Comparison of ENCODE assay signal across 28 mouse cellular contexts in the genomic region with DNA sequence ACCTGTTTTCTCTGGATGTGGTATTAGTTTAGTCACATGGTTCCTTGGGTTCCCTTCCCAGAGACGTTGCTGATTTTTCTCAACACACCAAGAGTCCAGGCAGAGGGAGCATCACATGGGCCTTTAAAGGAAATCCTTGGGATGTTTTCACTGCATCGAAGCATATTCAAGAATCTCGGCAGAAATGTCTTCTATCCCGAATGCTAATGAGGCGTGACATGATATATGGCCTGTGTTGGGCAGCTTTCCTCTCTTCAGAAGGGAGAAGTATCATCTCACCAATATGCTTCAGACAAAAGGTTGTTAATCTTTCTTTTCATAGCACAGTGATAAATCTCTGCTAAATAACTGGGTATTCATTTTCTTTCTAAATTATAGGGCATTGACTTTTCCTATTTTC.
DNase-seq lines count a peak whose midpoint lies in the region; ATAC-seq and TF ChIP-seq lines count a peak whose summit lies in the region.
"Had no signal": no experiment of that assay in that cellular context is flagged by ENCODE, and none has a peak within 500 bp of the region (broad histone marks: within the 10 kb centered on the region; RNA-seq: fewer than 3 reads in every experiment).

No protein-coding gene starts in this region.

- no peak overlapping the region for H3K9ac ChIP-seq in hindbrain, embryonic 11.5 days (ENCODE audit: low read depth, low read length)
- H3K9ac ChIP-seq in lung, embryonic 14.5 days, result no peak overlapping the region
- H3K9ac ChIP-seq: embryonic facial prominence, embryonic 12.5 days; embryonic facial prominence, embryonic 15.5 days; forebrain, postnatal 0 days; heart, embryonic 13.5 days; hindbrain, embryonic 14.5 days had no signal

- no peaks in the 10 kb centered on the region for H3K27me3 ChIP-seq in hindbrain, embryonic 11.5 days (ENCODE audit: control insufficient read depth, insufficient read depth, low read length)
- no peaks in the 10 kb centered on the region for H3K27me3 ChIP-seq in hindbrain, embryonic 10.5 days (ENCODE audit: insufficient read depth, poor library complexity, severe bottlenecking)
- H3K27me3 ChIP-seq in lung, embryonic 14.5 days (ENCODE audit: insufficient read depth, low read length), result no peaks in the 10 kb centered on the region
- H3K27me3 ChIP-seq: embryonic facial prominence, embryonic 12.5 days; embryonic facial prominence, embryonic 15.5 days; heart, embryonic 13.5 days had no signal

- H3K36me3 ChIP-seq in hindbrain, embryonic 11.5 days (ENCODE audit: control insufficient read depth, insufficient read depth, low read length), result no peaks in the 10 kb centered on the region
- no peaks in the 10 kb centered on the region for H3K36me3 ChIP-seq in hindbrain, embryonic 10.5 days
- H3K36me3 ChIP-seq in lung, embryonic 14.5 days (ENCODE audit: insufficient read depth), result no peaks in the 10 kb centered on the region
- H3K36me3 ChIP-seq: embryonic facial prominence, embryonic 12.5 days; embryonic facial prominence, embryonic 15.5 days; heart, embryonic 10.5 days; heart, embryonic 13.5 days had no signal

- H3K4me3 ChIP-seq in hindbrain, embryonic 11.5 days (ENCODE audit: low read depth, low read length), result no peak overlapping the region
- H3K4me3 ChIP-seq in hindbrain, embryonic 10.5 days, result no peak overlapping the region
- no peak overlapping the region for H3K4me3 ChIP-seq in lung, embryonic 14.5 days (ENCODE audit: low read depth, low read length)
- H3K4me3 ChIP-seq: embryonic facial prominence, embryonic 12.5 days; embryonic facial prominence, embryonic 15.5 days; gastrocnemius, adult 2 months; heart, adult 2 months; heart, embryonic 10.5 days; heart, embryonic 13.5 days had no signal

- no peaks in the 10 kb centered on the region for H3K9me3 ChIP-seq in hindbrain, embryonic 11.5 days (ENCODE audit: control insufficient read depth, low read length)
- H3K9me3 ChIP-seq in hindbrain, embryonic 10.5 days, result no peaks in the 10 kb centered on the region
- no peaks in the 10 kb centered on the region for H3K9me3 ChIP-seq in lung, embryonic 14.5 days (ENCODE audit: low read depth, low read length)
- H3K9me3 ChIP-seq: embryonic facial prominence, embryonic 12.5 days; embryonic facial prominence, embryonic 15.5 days; heart, embryonic 10.5 days; heart, embryonic 13.5 days had no signal

- no peaks in the 10 kb centered on the region for H3K4me1 ChIP-seq in hindbrain, embryonic 11.5 days (replicated peaks; ENCODE audit: control insufficient read depth, insufficient read depth, low read length)
- no peaks in the 10 kb centered on the region for H3K4me1 ChIP-seq in hindbrain, embryonic 10.5 days (replicated peaks)
- H3K4me1 ChIP-seq in lung, embryonic 14.5 days (ENCODE audit: insufficient read depth), result no peaks in the 10 kb centered on the region
- H3K4me1 ChIP-seq: embryonic facial prominence, embryonic 12.5 days; embryonic facial prominence, embryonic 15.5 days; heart, embryonic 10.5 days; heart, embryonic 13.5 days had no signal

- H3K27ac ChIP-seq in hindbrain, embryonic 11.5 days (ENCODE audit: low read depth, low read length), result no peak overlapping the region
- no peak overlapping the region for H3K27ac ChIP-seq in hindbrain, embryonic 10.5 days
- H3K27ac ChIP-seq in lung, embryonic 14.5 days (ENCODE audit: low read depth), result no peak overlapping the region
- H3K27ac ChIP-seq: embryonic facial prominence, embryonic 12.5 days; embryonic facial prominence, embryonic 15.5 days; gastrocnemius, adult 2 months; heart, adult 2 months; heart, embryonic 10.5 days; heart, embryonic 13.5 days; hindbrain, embryonic 14.5 days; hindbrain, postnatal 0 days had no signal

- peak; percentile 11 for DNase-seq in hindbrain, embryonic 11.5 days (ENCODE audit: low spot score)
- DNase-seq in hindbrain, embryonic 10.5 days (ENCODE audit: low spot score), result no peak
- peak; percentile 65 for DNase-seq in lung, embryonic 14.5 days
- DNase-seq in lung, postnatal 4 days, result no peak
- peak; percentile 11 for DNase-seq in embryo, embryonic 11.5 days (ENCODE audit: low read depth, low spot score)
- no peak for DNase-seq in left cerebral cortex, postnatal 10 days (ENCODE audit: extremely low spot score in 1 of 2, low spot score in 2 of 2)
- DNase-seq: adrenal gland, adult 8-10 months; adrenal gland, postnatal 25 days; cerebellum, adult 11-12 months; cerebellum, adult 8-10 months; cerebellum, postnatal 10 days; cerebellum, postnatal 36 days; forebrain, postnatal 0 days; gastrocnemius, adult 2 months; gastrocnemius, postnatal 14 days; heart, adult 2 months; heart, postnatal 14 days had no signal

- intact Hi-C loops in left cerebral cortex, postnatal 10 days (cut with DNase I), result no loop called here

- H3K4me2 ChIP-seq in hindbrain, embryonic 11.5 days (replicated peaks; ENCODE audit: low read depth, low read length), result no peak overlapping the region
- no peak overlapping the region for H3K4me2 ChIP-seq in lung, embryonic 14.5 days
- H3K4me2 ChIP-seq: embryonic facial prominence, embryonic 12.5 days; embryonic facial prominence, embryonic 15.5 days; heart, embryonic 13.5 days; hindbrain, embryonic 14.5 days had no signal

- 64% methylated on average over 5 of the region's 5 CpGs for WGBS in hindbrain, embryonic 11.5 days
- 75% methylated on average over 5 of the region's 5 CpGs for WGBS in hindbrain, embryonic 10.5 days
- WGBS in lung, embryonic 14.5 days, result 36% methylated on average over 5 of the region's 5 CpGs

- no peak for ATAC-seq in hindbrain, embryonic 11.5 days (ENCODE audit: low FRiP score)
- ATAC-seq in lung, embryonic 14.5 days (ENCODE audit: insufficient read depth), result no peak
- ATAC-seq: activated CD4-positive, CD25-positive, alpha-beta regulatory T cell, adult 4 months; CD4-positive, CD25-positive, alpha-beta regulatory T cell, adult 4 months; forebrain, embryonic 14.5 days; forebrain, postnatal 0 days; hindbrain, postnatal 0 days; inflammation-experienced regulatory T-cells, adult 6 months; intestine, embryonic 16.5 days had no signal

- TF ChIP-seq CTCF in lung, embryonic 14.5 days (IDR thresholded peaks at IDR 0.05; ENCODE audit: low read depth), result no peak

Comparison
In these comparisons a context has a peak if more than half of its experiments do, and no peak if none do; other contexts are left out.
1. DNase-seq: peak in hindbrain, embryonic 11.5 days (single experiment), lung, embryonic 14.5 days (single experiment) and embryo, embryonic 11.5 days (single experiment); none in hindbrain, embryonic 10.5 days (single experiment), lung, postnatal 4 days (0 of 2) and left cerebral cortex, postnatal 10 days (0 of 2).